Mouse (Mus musculus): ENCODE measurements at regions not wholly inside any gene's neighbourhood (a gene's known extent, or its start where the extent isn't known, plus 50 kb on each side); places are given as distances from the start of the nearest gene placed in this dataset.

DNA sequence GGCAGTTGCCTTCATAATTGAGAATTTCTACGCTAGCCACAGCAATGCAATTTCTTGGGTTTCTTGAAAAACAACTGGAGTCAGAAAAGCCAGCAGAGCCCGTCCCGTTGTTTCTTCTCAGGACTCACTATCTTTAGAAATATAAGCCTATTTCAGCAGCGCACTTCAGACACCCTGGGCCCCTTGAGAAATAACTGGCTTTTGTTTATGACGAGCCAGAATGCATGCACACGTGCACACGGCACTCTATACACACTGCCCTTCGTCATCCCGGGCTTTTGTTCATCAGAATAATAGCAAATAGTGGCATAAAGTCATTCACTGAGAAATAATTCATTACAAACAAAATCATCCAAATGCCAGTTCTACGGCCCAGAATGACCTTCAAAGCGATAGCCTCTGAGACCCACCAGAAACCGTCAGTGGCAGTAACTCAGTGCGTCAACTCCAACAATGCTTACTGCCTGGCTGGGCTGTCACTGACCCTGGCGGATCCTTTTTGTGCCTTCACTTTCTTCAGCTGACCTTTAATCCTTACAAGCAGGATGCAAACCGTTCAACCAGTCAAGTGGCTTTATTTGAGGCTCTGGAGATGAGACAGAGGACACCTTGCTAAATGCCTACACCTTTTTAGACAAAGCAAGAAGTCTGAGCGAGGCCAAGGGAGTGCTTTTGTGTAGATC is 126.7 kb upstream of the Smarca2 start:
- H3K36me3 ChIP-seq (ENCODE audit: control insufficient read depth, insufficient read depth): no peaks in the 10 kb centered on the region
- 61% methylated on average over 16 of the region's 16 CpGs for WGBS (ENCODE audit: insufficient replicate concordance)
- H3K4me1 ChIP-seq (ENCODE audit: control insufficient read depth, low read depth, low read length): no peaks in the 10 kb centered on the region
- no peak for ATAC-seq (ENCODE audit: low read depth)
- no peak overlapping the region for H3K4me2 ChIP-seq (ENCODE audit: low read depth, low read length)
- no peaks in the 10 kb centered on the region for H3K9me3 ChIP-seq (replicated peaks; ENCODE audit: control insufficient read depth, low read length)
- no peak overlapping the region for H3K4me3 ChIP-seq (ENCODE audit: low read depth, low read length)
- no peaks in the 10 kb centered on the region for H3K27me3 ChIP-seq (ENCODE audit: control insufficient read depth, insufficient read depth, low read depth, low read length)
- H3K9ac ChIP-seq (ENCODE audit: low read depth, low read length): no peak overlapping the region
- no peak overlapping the region for H3K27ac ChIP-seq (ENCODE audit: low read length)

- no peak overlapping the region for H3K27ac ChIP-seq (ENCODE audit: low read length)
- H3K9ac ChIP-seq (ENCODE audit: low read depth, low read length): no peak overlapping the region
- 66% methylated on average over 3 of the region's 3 CpGs for WGBS (ENCODE audit: insufficient replicate concordance)
- H3K4me3 ChIP-seq (ENCODE audit: low read depth, low read length): no peak overlapping the region
- no peaks in the 10 kb centered on the region for H3K4me1 ChIP-seq (ENCODE audit: control insufficient read depth, low read depth, low read length)
- no peak for ATAC-seq (ENCODE audit: low read depth)
- no peak overlapping the region for H3K4me2 ChIP-seq (ENCODE audit: low read depth, low read length)
- H3K36me3 ChIP-seq (ENCODE audit: control insufficient read depth, insufficient read depth): no peaks in the 10 kb centered on the region
- no peaks in the 10 kb centered on the region for H3K27me3 ChIP-seq (ENCODE audit: control insufficient read depth, insufficient read depth, low read depth, low read length)
- no peaks in the 10 kb centered on the region for H3K9me3 ChIP-seq (replicated peaks; ENCODE audit: control insufficient read depth, low read length)
These were observed 120.5 kb upstream of the Smarca2 start for GRCm38 (mm10) chr19:26484322-26484721.

GRCm38 (mm10) chr19:26492806-26493205 is 112.0 kb upstream of the Smarca2 start:
- Histone ChIP-seq H3K4me1 (ENCODE audit: control insufficient read depth, low read depth, low read length) (no peaks in the 10 kb centered on the region), H3K9me3 (replicated peaks; ENCODE audit: control insufficient read depth, low read length) (no peaks in the 10 kb centered on the region), H3K27me3 (ENCODE audit: control insufficient read depth, insufficient read depth, low read depth, low read length) (no peaks in the 10 kb centered on the region), H3K4me2 (ENCODE audit: low read depth, low read length) (no peak overlapping the region), H3K4me3 (ENCODE audit: low read depth, low read length) (no peak overlapping the region), H3K27ac (ENCODE audit: low read length) (no peak overlapping the region), H3K9ac (ENCODE audit: low read depth, low read length) (no peak overlapping the region), H3K36me3 (ENCODE audit: control insufficient read depth, insufficient read depth) (no peaks in the 10 kb centered on the region)
- ATAC-seq (ENCODE audit: low read depth): no peak
- WGBS (ENCODE audit: insufficient replicate concordance): 46% methylated on average over 2 of the region's 2 CpGs

DNA sequence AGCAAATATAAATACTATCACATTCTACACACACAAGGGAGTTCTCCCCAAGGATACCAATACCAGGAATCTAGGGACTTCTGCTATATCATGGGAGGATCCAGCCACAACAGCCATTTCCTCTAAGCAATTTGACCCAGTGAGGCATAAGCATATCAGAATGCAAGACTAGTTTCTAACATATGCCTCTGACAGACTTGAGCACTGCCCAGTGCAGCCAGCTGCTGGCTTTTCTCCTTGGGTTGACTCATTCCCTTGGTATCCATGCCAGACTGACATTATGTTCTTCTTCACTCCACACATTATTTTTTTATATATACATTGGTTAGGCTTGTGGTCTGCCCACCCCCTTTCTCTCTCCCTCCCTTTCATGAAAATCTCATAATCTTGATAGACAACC is 103.8 kb upstream of the Smarca2 start:
- Histone ChIP-seq H3K27me3 (ENCODE audit: control insufficient read depth, insufficient read depth, low read depth, low read length) (no peaks in the 10 kb centered on the region), H3K4me3 (ENCODE audit: low read depth, low read length) (no peak overlapping the region), H3K9me3 (replicated peaks; ENCODE audit: control insufficient read depth, low read length) (no peaks in the 10 kb centered on the region), H3K4me1 (ENCODE audit: control insufficient read depth, low read depth, low read length) (no peaks in the 10 kb centered on the region), H3K9ac (ENCODE audit: low read depth, low read length) (no peak overlapping the region), H3K36me3 (ENCODE audit: control insufficient read depth, insufficient read depth) (no peaks in the 10 kb centered on the region), H3K27ac (ENCODE audit: low read length) (no peak overlapping the region), H3K4me2 (ENCODE audit: low read depth, low read length) (no peak overlapping the region)
- ATAC-seq (ENCODE audit: low read depth): no peak

- no peaks in the 10 kb centered on the region for H3K36me3 ChIP-seq (ENCODE audit: control insufficient read depth, insufficient read depth)
- WGBS (ENCODE audit: insufficient replicate concordance): 46% methylated on average over 2 of the region's 2 CpGs
- H3K4me3 ChIP-seq (ENCODE audit: low read depth, low read length): no peak overlapping the region
- H3K4me2 ChIP-seq (ENCODE audit: low read depth, low read length): no peak overlapping the region
- no peak overlapping the region for H3K27ac ChIP-seq (ENCODE audit: low read length)
- H3K4me1 ChIP-seq (ENCODE audit: control insufficient read depth, low read depth, low read length): no peaks in the 10 kb centered on the region
- no peaks in the 10 kb centered on the region for H3K9me3 ChIP-seq (replicated peaks; ENCODE audit: control insufficient read depth, low read length)
- H3K9ac ChIP-seq (ENCODE audit: low read depth, low read length): no peak overlapping the region
- no peak for ATAC-seq (ENCODE audit: low read depth)
- H3K27me3 ChIP-seq (ENCODE audit: control insufficient read depth, insufficient read depth, low read depth, low read length): no peaks in the 10 kb centered on the region
These were observed 100.8 kb upstream of the Smarca2 start for GRCm38 (mm10) chr19:26504027-26504426.

GRCm38 (mm10) chr19:26506802-26507201 is 98.0 kb upstream of the Smarca2 start:
- Histone ChIP-seq H3K9me3 (replicated peaks; ENCODE audit: control insufficient read depth, low read length) (no peaks in the 10 kb centered on the region), H3K4me3 (ENCODE audit: low read depth, low read length) (no peak overlapping the region), H3K4me1 (ENCODE audit: control insufficient read depth, low read depth, low read length) (no peaks in the 10 kb centered on the region), H3K36me3 (ENCODE audit: control insufficient read depth, insufficient read depth) (no peaks in the 10 kb centered on the region), H3K27ac (ENCODE audit: low read length) (no peak overlapping the region), H3K4me2 (ENCODE audit: low read depth, low read length) (no peak overlapping the region), H3K27me3 (ENCODE audit: control insufficient read depth, insufficient read depth, low read depth, low read length) (no peaks in the 10 kb centered on the region), H3K9ac (ENCODE audit: low read depth, low read length) (no peak overlapping the region)
- ATAC-seq (ENCODE audit: low read depth): no peak
- WGBS (ENCODE audit: insufficient replicate concordance): 21% methylated on average over 1 of the region's 1 CpGs

DNA sequence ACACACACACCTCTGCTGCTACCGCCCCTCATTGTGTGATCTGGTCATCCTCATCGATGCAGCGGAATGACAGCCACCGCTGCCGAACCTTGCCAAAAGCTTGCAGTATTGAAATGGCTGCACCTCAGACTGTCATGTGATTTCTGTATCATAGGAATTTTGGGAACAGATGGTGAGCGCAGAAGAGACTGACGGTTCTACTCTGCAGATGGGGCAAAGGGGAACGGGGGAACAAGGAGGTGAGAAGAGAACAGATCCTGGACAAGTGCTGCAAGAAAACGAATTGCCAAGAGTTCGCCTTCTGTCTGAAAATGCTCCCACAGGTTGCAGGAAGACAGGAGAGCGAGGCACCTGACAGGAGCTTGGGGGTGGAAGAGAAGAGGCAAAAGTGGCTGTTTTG is 96.9 kb upstream of the Smarca2 start:
- Histone ChIP-seq H3K27me3 (ENCODE audit: control insufficient read depth, insufficient read depth, low read depth, low read length) (no peaks in the 10 kb centered on the region), H3K9me3 (replicated peaks; ENCODE audit: control insufficient read depth, low read length) (no peaks in the 10 kb centered on the region), H3K4me1 (ENCODE audit: control insufficient read depth, low read depth, low read length) (no peaks in the 10 kb centered on the region), H3K27ac (ENCODE audit: low read length) (no peak overlapping the region), H3K9ac (ENCODE audit: low read depth, low read length) (no peak overlapping the region), H3K4me2 (ENCODE audit: low read depth, low read length) (no peak overlapping the region), H3K4me3 (ENCODE audit: low read depth, low read length) (no peak overlapping the region), H3K36me3 (ENCODE audit: control insufficient read depth, insufficient read depth) (no peaks in the 10 kb centered on the region)
- 65% methylated on average over 11 of the region's 11 CpGs for WGBS (ENCODE audit: insufficient replicate concordance)
- ATAC-seq (ENCODE audit: low read depth): no peak

- Histone ChIP-seq H3K36me3 (ENCODE audit: control insufficient read depth, insufficient read depth) (no peaks in the 10 kb centered on the region), H3K4me2 (ENCODE audit: low read depth, low read length) (no peak overlapping the region), H3K4me3 (ENCODE audit: low read depth, low read length) (no peak overlapping the region), H3K27ac (ENCODE audit: low read length) (no peak overlapping the region), H3K9ac (ENCODE audit: low read depth, low read length) (no peak overlapping the region), H3K4me1 (ENCODE audit: control insufficient read depth, low read depth, low read length) (no peaks in the 10 kb centered on the region), H3K27me3 (ENCODE audit: control insufficient read depth, insufficient read depth, low read depth, low read length) (no peaks in the 10 kb centered on the region), H3K9me3 (replicated peaks; ENCODE audit: control insufficient read depth, low read length) (no peaks in the 10 kb centered on the region)
- ATAC-seq (ENCODE audit: low read depth): no peak
- 57% methylated on average over 7 of the region's 7 CpGs for WGBS (ENCODE audit: insufficient replicate concordance)
These were observed 96.2 kb upstream of the Smarca2 start for GRCm38 (mm10) chr19:26508616-26509015.

DNA sequence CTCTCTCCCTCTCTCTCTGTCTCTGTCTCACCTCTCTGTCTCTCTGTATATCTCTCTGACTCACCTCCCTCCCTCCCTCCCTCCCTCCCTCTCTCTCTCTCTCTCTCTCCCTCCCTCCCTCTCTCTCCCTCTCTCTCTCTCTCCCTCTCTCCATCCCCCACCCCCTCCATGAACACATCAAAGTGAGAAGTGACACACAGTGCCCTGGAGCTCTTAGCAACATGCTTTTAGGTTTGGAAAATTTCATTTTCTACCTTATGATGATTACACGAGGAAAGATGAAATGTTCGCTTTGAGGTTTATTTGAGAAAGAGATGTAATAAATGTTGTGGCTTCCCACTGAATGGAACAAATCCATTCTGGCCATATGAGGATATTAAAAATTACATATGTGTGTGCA is 95.6 kb upstream of the Smarca2 start:
- Histone ChIP-seq H3K9me3 (replicated peaks; ENCODE audit: control insufficient read depth, low read length) (no peaks in the 10 kb centered on the region), H3K36me3 (ENCODE audit: control insufficient read depth, insufficient read depth) (no peaks in the 10 kb centered on the region), H3K27ac (ENCODE audit: low read length) (no peak overlapping the region), H3K4me3 (ENCODE audit: low read depth, low read length) (no peak overlapping the region), H3K9ac (ENCODE audit: low read depth, low read length) (no peak overlapping the region), H3K4me1 (ENCODE audit: control insufficient read depth, low read depth, low read length) (no peaks in the 10 kb centered on the region), H3K4me2 (ENCODE audit: low read depth, low read length) (no peak overlapping the region), H3K27me3 (ENCODE audit: control insufficient read depth, insufficient read depth, low read depth, low read length) (no peaks in the 10 kb centered on the region)
- WGBS (ENCODE audit: insufficient replicate concordance): 72% methylated on average over 2 of the region's 2 CpGs
- ATAC-seq (ENCODE audit: low read depth): no peak
